ENCODE assay signal across 23 mouse cellular contexts in the genomic region with DNA sequence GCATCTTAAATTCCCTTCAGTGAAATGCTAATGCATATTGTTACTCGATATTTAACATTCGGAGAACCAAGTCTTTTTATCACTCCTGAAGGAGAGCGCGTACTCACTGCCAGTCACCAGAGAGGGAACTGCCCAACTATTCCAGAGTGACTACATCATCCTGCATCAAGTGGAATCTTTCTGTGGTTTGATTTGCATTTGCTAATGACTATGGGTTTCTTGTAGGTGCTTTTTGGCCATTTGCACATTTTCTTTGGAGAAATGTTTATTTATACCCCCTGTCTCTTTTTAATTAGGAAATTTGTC.
A peak's percentile ranks its signal among the peaks of the same experiment; 100 is the strongest.
DNase-seq lines count a peak whose midpoint lies in the region; ATAC-seq and TF ChIP-seq lines count a peak whose summit lies in the region.
"Had no signal": no experiment of that assay in that cellular context is flagged by ENCODE, and none has a peak within 500 bp of the region (broad histone marks: within the 10 kb centered on the region; RNA-seq: fewer than 3 reads in every experiment).

No protein-coding gene starts in this region.

- H3K4me1 ChIP-seq in forebrain, embryonic 11.5 days (replicated peaks; ENCODE audit: control insufficient read depth, insufficient read depth, low read length), result no peaks in the 10 kb centered on the region
- H3K4me1 ChIP-seq in forebrain, postnatal 0 days (ENCODE audit: insufficient read depth), result no peaks in the 10 kb centered on the region
- H3K4me1 ChIP-seq in forebrain, embryonic 14.5 days (ENCODE audit: control insufficient read depth, insufficient read depth, low read length), result no peaks in the 10 kb centered on the region
- 0 out of 2 replicates have a peak, but pooled peaks cover 3% of the 10 kb centered on the region for H3K4me1 ChIP-seq in forebrain, embryonic 16.5 days (replicated peaks; ENCODE audit: control insufficient read depth, insufficient read depth, low read length)
- no peaks in the 10 kb centered on the region for H3K4me1 ChIP-seq in intestine, embryonic 16.5 days (ENCODE audit: control insufficient read depth, insufficient read depth, low read length)
- H3K4me1 ChIP-seq: embryonic facial prominence, embryonic 13.5 days; embryonic facial prominence, embryonic 15.5 days had no signal

- ATAC-seq in forebrain, embryonic 11.5 days (replicated peaks; ENCODE audit: low FRiP score), result peak; percentile 86
- no peak; the same call in 1 of the 2 replicates for ATAC-seq in forebrain, postnatal 0 days
- ATAC-seq in forebrain, embryonic 14.5 days, result peak; percentile 93
- ATAC-seq in forebrain, embryonic 16.5 days, result peak; percentile 91
- no peak for ATAC-seq in intestine, embryonic 16.5 days
- ATAC-seq: activated CD4-positive, CD25-positive, alpha-beta regulatory T cell, adult 4 months; Patski had no signal

- H3K27me3 ChIP-seq in forebrain, embryonic 11.5 days (ENCODE audit: control insufficient read depth, insufficient read depth, low read length), result no peaks in the 10 kb centered on the region
- no peaks in the 10 kb centered on the region for H3K27me3 ChIP-seq in forebrain, postnatal 0 days (ENCODE audit: insufficient read depth, low read length)
- H3K27me3 ChIP-seq in forebrain, embryonic 14.5 days (replicated peaks; ENCODE audit: control insufficient read depth, insufficient read depth, low read length), result no peaks in the 10 kb centered on the region
- H3K27me3 ChIP-seq in forebrain, embryonic 16.5 days (replicated peaks; ENCODE audit: control insufficient read depth, insufficient read depth, low read length), result no peaks in the 10 kb centered on the region
- no peaks in the 10 kb centered on the region for H3K27me3 ChIP-seq in intestine, embryonic 16.5 days (replicated peaks; ENCODE audit: control insufficient read depth, insufficient read depth, low read length)
- H3K27me3 ChIP-seq: CH12.LX; embryonic facial prominence, embryonic 13.5 days; embryonic facial prominence, embryonic 15.5 days; Patski had no signal

- no peaks in the 10 kb centered on the region for H3K36me3 ChIP-seq in forebrain, embryonic 11.5 days (ENCODE audit: control insufficient read depth, insufficient read depth, low read length)
- H3K36me3 ChIP-seq in forebrain, postnatal 0 days (ENCODE audit: insufficient read depth), result no peaks in the 10 kb centered on the region
- H3K36me3 ChIP-seq in forebrain, embryonic 14.5 days (ENCODE audit: control insufficient read depth, insufficient read depth, low read length), result no peaks in the 10 kb centered on the region
- no peaks in the 10 kb centered on the region for H3K36me3 ChIP-seq in forebrain, embryonic 16.5 days (ENCODE audit: control insufficient read depth, insufficient read depth)
- H3K36me3 ChIP-seq in intestine, embryonic 16.5 days (ENCODE audit: control insufficient read depth, insufficient read depth, low read length), result no peaks in the 10 kb centered on the region
- H3K36me3 ChIP-seq: embryonic facial prominence, embryonic 13.5 days; embryonic facial prominence, embryonic 15.5 days; G1E had no signal

- H3K9ac ChIP-seq in forebrain, embryonic 11.5 days (ENCODE audit: low read length), result no peak overlapping the region
- no peak overlapping the region for H3K9ac ChIP-seq in forebrain, postnatal 0 days
- no peak overlapping the region for H3K9ac ChIP-seq in forebrain, embryonic 14.5 days (ENCODE audit: low read length)
- no peak overlapping the region for H3K9ac ChIP-seq in forebrain, embryonic 16.5 days (replicated peaks; ENCODE audit: low read depth, low read length)
- no peak overlapping the region for H3K9ac ChIP-seq in intestine, embryonic 16.5 days (ENCODE audit: low read depth, low read length)
- H3K9ac ChIP-seq: embryonic facial prominence, embryonic 13.5 days; embryonic facial prominence, embryonic 15.5 days had no signal

- DNase-seq in forebrain, embryonic 11.5 days (ENCODE audit: low spot score), result no peak
- no peak for DNase-seq in forebrain, postnatal 0 days
- no peak for DNase-seq in layer of hippocampus, adult 2 months (ENCODE audit: low spot score in 2 of 2)
- no peak for DNase-seq in layer of hippocampus, adult 8-10 months (ENCODE audit: low spot score in 2 of 2)
- DNase-seq in forebrain, embryonic 14.5 days (ENCODE audit: low spot score), result no peak
- no peak for DNase-seq in spleen, postnatal 10 days (ENCODE audit: low spot score in 2 of 2)
- DNase-seq: adrenal gland, adult 8-10 months; adrenal gland, postnatal 14 days; adrenal gland, postnatal 36 days; B cell, adult 2 months; cerebellum, adult 11 months; cerebellum, adult 8-10 months; cerebellum, postnatal 14 days; cerebellum, postnatal 36 days had no signal

- no peak overlapping the region for H3K4me2 ChIP-seq in forebrain, embryonic 11.5 days (ENCODE audit: low read depth, low read length, severe bottlenecking)
- no peak overlapping the region for H3K4me2 ChIP-seq in forebrain, postnatal 0 days (ENCODE audit: low read depth)
- no peak overlapping the region for H3K4me2 ChIP-seq in forebrain, embryonic 14.5 days (ENCODE audit: low read length)
- no peak overlapping the region for H3K4me2 ChIP-seq in forebrain, embryonic 16.5 days (ENCODE audit: low read length)
- H3K4me2 ChIP-seq in intestine, embryonic 16.5 days (ENCODE audit: low read depth, low read length), result no peak overlapping the region
- H3K4me2 ChIP-seq: embryonic facial prominence, embryonic 13.5 days; embryonic facial prominence, embryonic 15.5 days had no signal

- H3K27ac ChIP-seq in forebrain, embryonic 11.5 days (ENCODE audit: low read depth, low read length), result no peak overlapping the region
- no peak overlapping the region for H3K27ac ChIP-seq in forebrain, postnatal 0 days (ENCODE audit: low read depth, low read length)
- H3K27ac ChIP-seq in layer of hippocampus, adult 2 months, result peak overlapping the region; percentile 58
- no peak overlapping the region for H3K27ac ChIP-seq in forebrain, embryonic 14.5 days (ENCODE audit: low read depth, low read length)
- H3K27ac ChIP-seq in forebrain, embryonic 16.5 days (ENCODE audit: low read length), result no peak overlapping the region
- no peak overlapping the region for H3K27ac ChIP-seq in intestine, embryonic 16.5 days (ENCODE audit: low read length)
- H3K27ac ChIP-seq: embryonic facial prominence, embryonic 13.5 days; embryonic facial prominence, embryonic 15.5 days had no signal

- no peak for TF ChIP-seq CTCF in forebrain, postnatal 0 days (IDR thresholded peaks at IDR 0.05; ENCODE audit: low read depth)
- no peak for TF ChIP-seq CTCF in layer of hippocampus, adult 2 months (conservative IDR thresholded peaks at IDR 0.05)

- no peaks in the 10 kb centered on the region for H3K9me3 ChIP-seq in forebrain, embryonic 11.5 days (ENCODE audit: control insufficient read depth, low read length)
- no peaks in the 10 kb centered on the region for H3K9me3 ChIP-seq in forebrain, postnatal 0 days (ENCODE audit: low read length)
- H3K9me3 ChIP-seq in forebrain, embryonic 14.5 days (replicated peaks; ENCODE audit: control insufficient read depth, low read length), result no peaks in the 10 kb centered on the region
- no peaks in the 10 kb centered on the region for H3K9me3 ChIP-seq in forebrain, embryonic 16.5 days (ENCODE audit: control insufficient read depth, low read length)
- no peaks in the 10 kb centered on the region for H3K9me3 ChIP-seq in intestine, embryonic 16.5 days (ENCODE audit: control insufficient read depth, low read length)
- H3K9me3 ChIP-seq: embryonic facial prominence, embryonic 15.5 days; G1E had no signal

- 63% methylated on average over 4 of the region's 4 CpGs for WGBS in forebrain, embryonic 11.5 days
- WGBS in forebrain, postnatal 0 days, result 22% methylated on average over 4 of the region's 4 CpGs
- WGBS in forebrain, embryonic 14.5 days, result 10% methylated on average over 4 of the region's 4 CpGs
- WGBS in forebrain, embryonic 16.5 days, result 19% methylated on average over 4 of the region's 4 CpGs
- 93% methylated on average over 4 of the region's 4 CpGs for WGBS in intestine, embryonic 16.5 days

- no peak overlapping the region for H3K4me3 ChIP-seq in forebrain, embryonic 11.5 days (ENCODE audit: low read depth, low read length)
- H3K4me3 ChIP-seq in forebrain, postnatal 0 days (ENCODE audit: low read depth, low read length), result no peak overlapping the region
- H3K4me3 ChIP-seq in layer of hippocampus, adult 2 months, result no peak overlapping the region
- no peak overlapping the region for H3K4me3 ChIP-seq in forebrain, embryonic 14.5 days (ENCODE audit: low read depth, low read length)
- H3K4me3 ChIP-seq in forebrain, embryonic 16.5 days (replicated peaks; ENCODE audit: low read length), result no peak overlapping the region
- H3K4me3 ChIP-seq in intestine, embryonic 16.5 days (ENCODE audit: low read length), result no peak overlapping the region
- H3K4me3 ChIP-seq: embryonic facial prominence, embryonic 13.5 days; embryonic facial prominence, embryonic 15.5 days; erythroblast, embryonic 14.5 days had no signal

Comparison
In these comparisons a context has a peak if more than half of its experiments do, and no peak if none do; other contexts are left out.
1. ATAC-seq: peak in forebrain, embryonic 11.5 days (single experiment), forebrain, embryonic 14.5 days (single experiment) and forebrain, embryonic 16.5 days (single experiment); none in forebrain, postnatal 0 days (single experiment) and intestine, embryonic 16.5 days (single experiment).